Mouse (Mus musculus) intestine, embryonic 16.5 days (tissue): ENCODE measurements around the gene Med7. TPM values are rescaled to one million over a fixed set of nuclear protein-coding genes. Genes with fewer than 3 reads are reported as not detected.

Source experiments
- ATAC-seq: fragments of 200-750 bp; cut with Nextera tagmentation; 2 replicates; pipeline ENCODE4 v1.8.0; 2017; ENCODE audit warnings: moderate TSS enrichment, moderate library complexity
- H3K27ac ChIP-seq: fragments of 300-500 bp; sonication (generic); 2 replicates; pipeline ENCODE4 v1.5.1; 2014; ENCODE audit warnings: mild to moderate bottlenecking, low read length
- H3K27me3 ChIP-seq: fragments of 300-500 bp; sonication (generic); replicated peaks from 2 replicates; pipeline ENCODE4 v1.6.1; 2014; ENCODE audit warnings: low read length, control low read depth, mixed read lengths; ENCODE audit not compliant: control insufficient read depth, insufficient read depth
- H3K36me3 ChIP-seq: fragments of 300-500 bp; sonication (generic); 2 replicates; pipeline ENCODE4 v1.6.1; 2014; ENCODE audit warnings: low read length, control low read depth; ENCODE audit not compliant: control insufficient read depth, insufficient read depth
- H3K4me1 ChIP-seq: fragments of 300-500 bp; sonication (generic); 2 replicates; pipeline ENCODE4 v1.6.1; 2014; ENCODE audit warnings: low read length, control low read depth, mixed read lengths; ENCODE audit not compliant: control insufficient read depth, insufficient read depth
- H3K4me2 ChIP-seq: fragments of 300-500 bp; sonication (generic); 2 replicates; pipeline ENCODE4 v1.6.1; 2014; ENCODE audit warnings: low read depth, low read length, control low read depth
- H3K4me3 ChIP-seq: fragments of 300-500 bp; sonication (generic); 2 replicates; pipeline ENCODE4 v1.5.1; 2014; ENCODE audit warnings: mild to moderate bottlenecking, low read length
- H3K9ac ChIP-seq: fragments of 300-500 bp; sonication (generic); 2 replicates; pipeline ENCODE4 v1.6.1; 2014; ENCODE audit warnings: low read depth, low read length
- H3K9me3 ChIP-seq: fragments of 300-500 bp; sonication (generic); 2 replicates; pipeline ENCODE4 v1.6.1; 2016; ENCODE audit warnings: low read length, control low read depth; ENCODE audit not compliant: control insufficient read depth
- WGBS: fragments of 180-500 bp; shearing (Covaris S2); extraction: QIAGEN DNeasy Blood & Tissue Kit; methylation state at CpG from one replicate; pipeline ENCODE4 v1.1.7; 2014; 5-methylcytosine and 5-hydroxymethylcytosine counted together
- polyA plus RNA-seq: library from polyadenylated mRNA; unstranded; fragments of >200 nt; fragmentation: Nextera tagmentation; extraction: Ambion mirVana; gene quantifications from 2 replicates; pipeline ENCODE4 v1.2.1, GENCODE M21; 2015

Med7 gene
- polyA plus RNA-seq, 1 experiment from 2014 or later: 52.0 TPM

DNA sequence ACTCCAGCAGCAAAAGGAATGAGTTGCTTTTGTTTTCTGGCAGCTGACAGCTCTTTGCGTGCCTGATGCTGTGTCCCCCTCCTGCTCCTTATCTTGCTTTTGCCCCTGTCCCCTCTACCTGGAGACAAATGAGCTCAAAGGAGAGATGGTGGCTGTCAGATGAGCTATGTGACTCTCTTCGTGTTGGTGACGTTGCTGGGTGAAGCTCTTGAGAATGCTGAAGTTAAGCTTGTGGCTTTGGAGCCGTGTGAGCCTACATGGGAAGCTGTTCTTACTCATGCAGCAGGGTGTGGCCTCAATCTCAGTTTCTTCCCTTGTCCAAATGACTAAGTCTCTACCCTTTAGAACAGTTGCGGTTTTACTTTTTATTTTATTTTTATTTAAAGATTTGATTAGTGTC is 25.2 kb downstream of the Med7 start:
- no peak overlapping the region for H3K9ac ChIP-seq
- H3K4me1 ChIP-seq: no peaks in the 10 kb centered on the region; the same call in 1 of the 2 replicates
- no peaks in the 10 kb centered on the region for H3K9me3 ChIP-seq
- H3K36me3 ChIP-seq: no peaks in the 10 kb centered on the region
- H3K4me2 ChIP-seq: no peak overlapping the region
- no peak for ATAC-seq
- no peaks in the 10 kb centered on the region for H3K27me3 ChIP-seq
- WGBS: 54% methylated on average over 5 of the region's 5 CpGs
- no peak overlapping the region for H3K27ac ChIP-seq
- no peak overlapping the region for H3K4me3 ChIP-seq

DNA sequence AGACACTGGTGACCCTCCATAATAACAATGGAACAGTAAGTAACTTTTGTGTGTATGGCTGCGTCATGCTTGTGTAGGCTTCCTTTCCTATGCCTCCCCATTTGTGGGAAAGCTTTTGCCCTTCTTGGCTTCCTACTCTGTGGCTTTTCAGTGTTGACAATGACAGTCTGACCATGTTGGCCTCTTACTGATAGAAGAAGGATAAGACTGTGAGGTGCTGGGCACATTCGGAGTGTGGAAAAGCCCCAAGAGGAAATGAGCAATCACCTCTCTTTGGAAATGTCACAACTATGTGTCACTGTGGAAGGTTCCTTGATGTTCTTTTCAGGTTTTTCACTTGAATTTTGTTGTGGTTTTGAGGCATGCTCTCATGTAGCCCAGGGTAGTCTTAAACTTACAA is 30.2 kb downstream of the Med7 start:
- no peaks in the 10 kb centered on the region for H3K4me1 ChIP-seq
- WGBS: 91% methylated on average over 2 of the region's 2 CpGs
- H3K9me3 ChIP-seq: no peaks in the 10 kb centered on the region
- H3K4me3 ChIP-seq: no peak overlapping the region
- no peak overlapping the region for H3K27ac ChIP-seq
- H3K36me3 ChIP-seq: no peaks in the 10 kb centered on the region
- H3K4me2 ChIP-seq: no peak overlapping the region
- no peaks in the 10 kb centered on the region for H3K27me3 ChIP-seq
- H3K9ac ChIP-seq: no peak overlapping the region
- ATAC-seq: no peak

DNA sequence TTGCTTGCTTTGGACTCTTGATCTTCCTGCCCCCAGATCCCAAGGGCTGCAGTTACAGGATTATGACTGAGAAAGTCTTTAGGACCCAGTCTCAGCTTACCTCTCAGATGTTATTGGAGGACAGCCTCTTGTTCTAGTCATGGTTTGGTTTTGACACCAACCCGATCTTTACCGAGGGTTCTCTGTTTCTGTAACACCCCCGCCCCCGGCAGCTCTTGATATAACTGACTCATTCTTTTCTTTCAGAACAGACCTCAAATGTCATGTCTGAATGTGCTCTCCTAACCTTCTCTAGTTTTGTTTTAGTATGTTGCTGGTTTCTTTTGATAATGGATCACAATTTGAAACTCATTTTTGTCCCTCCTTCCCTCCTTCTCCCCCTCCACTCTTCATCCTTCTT is 37.5 kb downstream of the Med7 start:
- Histone ChIP-seq H3K4me3 (no peak overlapping the region), H3K4me2 (no peak overlapping the region), H3K9me3 (no peaks in the 10 kb centered on the region), H3K36me3 (no peaks in the 10 kb centered on the region), H3K4me1 (no peaks in the 10 kb centered on the region), H3K9ac (no peak overlapping the region), H3K27ac (no peak overlapping the region), H3K27me3 (no peaks in the 10 kb centered on the region)
- ATAC-seq: no peak
- WGBS: 90% methylated on average over 4 of the region's 4 CpGs

DNA sequence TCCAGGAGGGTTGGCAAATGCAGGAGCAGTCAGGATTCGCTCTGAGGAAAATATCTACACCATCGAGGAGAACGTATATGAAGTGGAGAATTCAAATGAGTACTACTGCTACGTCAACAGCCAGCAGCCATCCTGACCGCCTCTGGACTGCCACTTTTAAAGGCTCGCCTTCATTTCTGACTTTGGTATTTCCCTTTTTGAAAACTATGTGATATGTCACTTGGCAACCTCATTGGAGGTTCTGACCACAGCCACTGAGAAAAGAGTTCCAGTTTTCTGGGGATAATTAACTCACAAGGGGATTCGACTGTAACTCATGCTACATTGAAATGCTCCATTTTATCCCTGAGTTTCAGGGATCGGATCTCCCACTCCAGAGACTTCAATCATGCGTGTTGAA is 42.6 kb downstream of the Med7 start:
- WGBS: 89% methylated on average over 9 of the region's 9 CpGs
- Histone ChIP-seq H3K9me3 (no peaks in the 10 kb centered on the region), H3K27me3 (no peaks in the 10 kb centered on the region), H3K4me3 (no peak overlapping the region), H3K9ac (no peak overlapping the region), H3K36me3 (no peaks in the 10 kb centered on the region), H3K4me2 (no peak overlapping the region), H3K27ac (no peak overlapping the region), H3K4me1 (no peaks in the 10 kb centered on the region)
- ATAC-seq: no peak

DNA sequence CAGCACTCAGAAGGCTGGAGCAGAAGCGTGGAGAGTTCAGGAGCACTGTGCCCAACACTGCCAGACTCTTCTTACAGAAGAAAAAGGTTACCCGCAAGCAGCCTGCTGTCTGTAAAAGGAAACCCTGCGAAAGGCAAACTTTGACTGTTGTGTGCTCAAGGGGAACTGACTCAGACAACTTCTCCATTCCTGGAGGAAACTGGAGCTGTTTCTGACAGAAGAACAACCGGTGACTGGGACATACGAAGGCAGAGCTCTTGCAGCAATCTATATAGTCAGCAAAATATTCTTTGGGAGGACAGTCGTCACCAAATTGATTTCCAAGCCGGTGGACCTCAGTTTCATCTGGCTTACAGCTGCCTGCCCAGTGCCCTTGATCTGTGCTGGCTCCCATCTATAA is 43.8 kb downstream of the Med7 start:
- Histone ChIP-seq H3K4me2 (no peak overlapping the region), H3K4me1 (no peaks in the 10 kb centered on the region), H3K4me3 (no peak overlapping the region), H3K36me3 (no peaks in the 10 kb centered on the region), H3K9ac (no peak overlapping the region), H3K9me3 (no peaks in the 10 kb centered on the region), H3K27me3 (no peaks in the 10 kb centered on the region), H3K27ac (no peak overlapping the region)
- no peak for ATAC-seq
- 78% methylated on average over 7 of the region's 7 CpGs for WGBS

DNA sequence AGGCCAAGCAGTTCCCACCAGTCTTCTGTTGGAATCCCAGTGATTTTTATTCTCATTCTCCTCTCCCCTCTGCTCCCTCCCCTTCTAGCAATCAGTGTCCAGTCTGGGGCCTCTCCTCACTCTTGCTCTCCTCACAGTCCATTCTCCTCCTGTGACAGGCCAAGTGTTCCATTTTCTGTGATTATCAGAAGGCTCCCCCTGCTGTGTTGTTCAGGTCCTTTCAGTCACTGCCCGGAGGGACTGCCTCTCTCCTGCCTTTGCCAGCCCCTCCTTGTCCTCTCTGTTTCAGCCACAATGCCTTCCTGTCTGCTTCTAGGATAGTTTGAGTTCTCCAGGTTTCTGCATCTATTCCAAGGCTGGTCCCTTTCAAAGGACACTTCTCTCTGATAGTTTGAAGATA is 51.5 kb downstream of the Med7 start:
- H3K27ac ChIP-seq: no peak overlapping the region
- H3K9ac ChIP-seq: no peak overlapping the region
- H3K9me3 ChIP-seq: no peaks in the 10 kb centered on the region
- H3K4me3 ChIP-seq: no peak overlapping the region
- H3K27me3 ChIP-seq: no peaks in the 10 kb centered on the region
- 22% methylated on average over 1 of the region's 1 CpGs for WGBS
- no peak overlapping the region for H3K4me2 ChIP-seq
- H3K36me3 ChIP-seq: no peaks in the 10 kb centered on the region
- no peaks in the 10 kb centered on the region for H3K4me1 ChIP-seq
- ATAC-seq: no peak

DNA sequence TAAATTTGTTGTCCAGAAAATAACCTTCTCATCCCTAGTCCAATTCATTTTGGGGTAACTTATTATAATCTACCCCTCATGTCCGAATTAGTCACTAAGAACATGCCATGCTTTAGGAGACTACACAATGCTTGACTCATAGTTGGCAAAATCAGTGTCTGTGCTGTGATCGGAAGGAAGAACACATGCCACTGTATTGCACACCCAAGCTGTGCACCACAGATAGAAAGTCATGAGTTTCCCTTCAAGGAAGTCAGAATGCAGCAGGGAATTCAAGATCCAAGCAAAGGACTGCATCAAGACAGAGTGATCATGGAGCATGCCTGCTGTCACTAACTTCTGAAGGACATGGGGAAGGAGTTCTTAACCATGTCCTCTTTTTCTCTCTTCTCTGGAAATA is 51.9 kb downstream of the Med7 start:
- H3K36me3 ChIP-seq: no peaks in the 10 kb centered on the region
- H3K9ac ChIP-seq: no peak overlapping the region
- ATAC-seq: no peak
- 78% methylated on average over 2 of the region's 2 CpGs for WGBS
- no peaks in the 10 kb centered on the region for H3K27me3 ChIP-seq
- H3K4me2 ChIP-seq: no peak overlapping the region
- H3K4me1 ChIP-seq: no peaks in the 10 kb centered on the region
- no peak overlapping the region for H3K4me3 ChIP-seq
- H3K9me3 ChIP-seq: no peaks in the 10 kb centered on the region
- H3K27ac ChIP-seq: no peak overlapping the region

Other genes starting within 250 kb of the Med7 start
- 0.09 and 0.15 TPM in 2 replicates for gene Fndc9, start 201.4 kb upstream of the Med7 start, polyA plus RNA-seq
- gene Cyfip2, start 124.1 kb upstream of the Med7 start, polyA plus RNA-seq: 5.2 and 5.7 TPM in 2 replicates
- 0.28 and 0.33 TPM in 2 replicates for gene Itk, start 47.4 kb upstream of the Med7 start, polyA plus RNA-seq
- not detected in 2 replicates for gene Fam71b, start 40.4 kb upstream of the Med7 start, polyA plus RNA-seq
- gene Havcr2, start 18.0 kb downstream of the Med7 start, polyA plus RNA-seq: 0.18 and 0.21 TPM in 2 replicates
- not detected in 2 replicates for gene Gm12169, start 87.3 kb downstream of the Med7 start, polyA plus RNA-seq
- gene BC053393, start 134.6 kb downstream of the Med7 start, polyA plus RNA-seq: not detected in 2 replicates
- gene Dppa1, start 192.3 kb downstream of the Med7 start, polyA plus RNA-seq: not detected in 2 replicates